Mouse (Mus musculus) Patski (cell line): ENCODE measurements around the gene Acsl4. TPM values are rescaled to one million over a fixed set of nuclear protein-coding genes. Genes with fewer than 3 reads are reported as not detected.

Source experiments
- ATAC-seq: fragments of 100-300 bp; one replicate; pipeline ENCODE4 v1.8.0; 2021
- CTCF ChIA-PET: fragments of 350-600 bp; sonication (Branson Sonifier 250); formaldehyde crosslinking; loops from one replicate; lab custom pipeline; 2022; ENCODE audit warnings: inconsistent platforms; lab: Charles Lee
- POLR2A ChIA-PET: fragments of 350-600 bp; sonication (Branson Sonifier 250); formaldehyde crosslinking; loops from one replicate; lab custom pipeline; 2022; ENCODE audit warnings: antibody characterized with exemption, inconsistent platforms; lab: Charles Lee
- DNase-seq: peaks from one replicate; pipeline ENCODE4 v3.0.0-alpha.2; 2011; ENCODE audit warnings: low read depth, low spot score
- H3K27me3 ChIP-seq: fragments of 371-371 bp; one replicate; pipeline ENCODE4 v1.5.1; 2021
- CTCF ChIP-seq: fragments of 100-300 bp; IDR thresholded peaks from one replicate; pipeline ENCODE4 v1.5.1; 2021
- in situ Hi-C: fragments of 300-500 bp; cut with MboI; formaldehyde crosslinking; loops from 3 replicates; pipeline ENCODE4 v1.11.1; 2018; ENCODE audit warnings: low pct_unique_long_range_greater_than_20kb, mixed read lengths
- polyA plus RNA-seq: library from polyadenylated mRNA; unstranded; gene quantifications from one replicate; pipeline ENCODE4 v1.2.3, GENCODE M21; 2021

The Acsl4 gene
- polyA plus RNA-seq, 1 experiment from 2014 or later = 96.2 TPM

GRCm38 (mm10) chrX:142389581-142390159 lies 665 bp downstream of the Acsl4 start:
- TF ChIP-seq CTCF = no peak
- ChIA-PET CTCF (interaction anchor here (1.1 to 2.0 kb wide), 2 partner anchors 15 to 18 kb away, joined by 3 to 6 read pairs; no protein-coding TSS in a partner anchor), POLR2A (interaction anchor here (1.2 to 1.5 kb wide), 2 partner anchors 10 to 92 kb away, joined by 3 to 4 read pairs; no protein-coding TSS in a partner anchor)
- DNase-seq (no peak), ATAC-seq (no peak)
- in situ Hi-C loops = loop anchor here (10.0 kb wide), 1 partner anchor 65 kb away; no protein-coding TSS in a partner anchor
- H3K27me3 ChIP-seq = peaks cover 21% of the 10 kb centered on the region

GRCm38 (mm10) chrX:142388141-142388540 lies 2.2 kb downstream of the Acsl4 start:
- H3K27me3 ChIP-seq = peaks cover 11% of the 10 kb centered on the region
- POLR2A ChIA-PET = no interaction called here
- DNase-seq = no peak
- in situ Hi-C loops = loop anchor here (10.0 kb wide), 1 partner anchor 63 kb away; no protein-coding TSS in a partner anchor
- TF ChIP-seq CTCF = no peak
- ATAC-seq = no peak
- CTCF ChIA-PET = interaction anchor here (1.0 to 1.8 kb wide), 3 partner anchors 15 to 139 kb away, joined by 3 to 4 read pairs (median 4); no protein-coding TSS in a partner anchor

- no peak for ATAC-seq
These were observed 2.7 kb downstream of the Acsl4 start for GRCm38 (mm10) chrX:142387634-142388033.

DNA sequence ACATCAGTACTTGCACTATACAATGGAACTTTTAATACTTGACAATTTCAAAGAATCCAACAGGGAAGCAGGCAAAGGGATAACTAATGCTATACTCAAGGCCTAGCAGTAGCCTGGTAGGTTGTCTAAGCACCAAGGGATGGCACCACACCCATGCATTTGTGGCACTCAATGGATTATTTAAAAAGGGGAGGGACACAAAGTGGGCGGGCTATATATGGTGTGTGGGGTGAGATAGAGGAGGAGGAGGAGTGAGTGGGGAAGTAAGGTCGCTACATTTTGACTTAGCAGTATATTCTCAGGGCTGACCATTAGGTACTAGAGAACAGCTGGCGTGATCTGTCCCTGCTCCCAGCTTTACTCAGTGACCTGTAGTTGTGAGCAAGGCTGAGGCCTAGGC lies 5.4 kb downstream of the Acsl4 start:
- TF ChIP-seq CTCF = no peak
- ATAC-seq (no peak), DNase-seq (no peak)
- POLR2A ChIA-PET = no interaction called here
- H3K27me3 ChIP-seq = peaks cover 11% of the 10 kb centered on the region
- in situ Hi-C loops = loop anchor here (10.0 kb wide), 1 partner anchor 60 kb away; no protein-coding TSS in a partner anchor
- CTCF ChIA-PET = no interaction called here

More at GRCm38 (mm10) chrX:142387634-142388033, 2.7 kb downstream of the Acsl4 start:
- POLR2A ChIA-PET = no interaction called here
- peaks cover 11% of the 10 kb centered on the region for H3K27me3 ChIP-seq
- CTCF ChIA-PET = interaction anchor here (1.0 to 1.8 kb wide), 2 partner anchors 15 to 139 kb away, joined by 3 to 4 read pairs; no protein-coding TSS in a partner anchor
- no peak for TF ChIP-seq CTCF
- in situ Hi-C loops = loop anchor here (10.0 kb wide), 1 partner anchor 63 kb away; no protein-coding TSS in a partner anchor
- no peak for DNase-seq

DNA sequence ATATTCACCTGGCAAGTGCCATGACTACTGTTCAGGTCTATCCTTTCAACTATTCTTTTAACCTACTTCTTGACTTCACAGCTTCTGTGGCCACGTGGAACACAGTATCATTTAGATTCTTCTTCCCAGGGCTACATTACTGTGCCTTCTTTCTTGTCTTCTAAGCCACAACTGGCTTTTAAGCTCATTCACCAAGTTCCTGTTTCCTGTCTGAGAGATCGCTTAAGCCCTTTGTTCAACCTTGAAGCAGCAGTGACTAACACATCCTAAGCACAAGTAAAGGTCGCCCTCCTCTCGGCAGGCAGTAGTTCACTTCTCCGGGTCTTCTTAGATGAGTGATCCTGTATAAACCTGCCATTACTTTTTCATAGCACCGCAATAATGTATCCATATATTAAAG lies 10.4 kb downstream of the Acsl4 start:
- no peak for TF ChIP-seq CTCF
- CTCF ChIA-PET = no interaction called here
- no peaks in the 10 kb centered on the region for H3K27me3 ChIP-seq
- DNase-seq (no peak), ATAC-seq (no peak)
- in situ Hi-C loops = loop anchor here (5.0 to 10.0 kb wide), 3 partner anchors 55 to 415 kb away; no protein-coding TSS in a partner anchor
- POLR2A ChIA-PET = no interaction called here

DNA sequence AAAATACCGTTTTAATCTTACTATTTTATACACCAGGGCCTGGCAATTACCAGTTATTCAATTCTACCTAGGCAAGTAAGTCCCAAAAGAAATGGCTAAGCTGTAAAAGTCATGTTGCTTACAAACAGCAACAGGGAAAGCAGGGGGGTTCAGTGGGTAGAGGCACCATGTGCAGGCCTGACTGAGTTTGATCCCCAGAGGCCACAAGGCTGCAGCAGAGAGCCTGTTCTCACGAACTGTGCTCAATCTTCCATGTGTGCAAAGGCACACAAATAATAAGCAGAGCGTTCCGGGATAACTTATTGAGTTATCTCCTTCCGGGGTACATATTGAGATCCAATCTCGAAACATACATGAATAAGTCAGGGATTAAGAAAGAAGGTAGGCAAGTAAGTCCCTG lies 12.3 kb downstream of the Acsl4 start:
- TF ChIP-seq CTCF = peak; percentile 49
- ChIA-PET POLR2A (no interaction called here), CTCF (interaction anchor here (0.9 to 1.1 kb wide), 3 partner anchors 9 to 162 kb away, joined by 3 read pairs; no protein-coding TSS in a partner anchor)
- H3K27me3 ChIP-seq = peaks cover 3% of the 10 kb centered on the region
- ATAC-seq (no peak), DNase-seq (no peak)
- in situ Hi-C loops = loop anchor here (5.0 to 10.0 kb wide), 2 partner anchors 139 to 417 kb away; no protein-coding TSS in a partner anchor

DNA sequence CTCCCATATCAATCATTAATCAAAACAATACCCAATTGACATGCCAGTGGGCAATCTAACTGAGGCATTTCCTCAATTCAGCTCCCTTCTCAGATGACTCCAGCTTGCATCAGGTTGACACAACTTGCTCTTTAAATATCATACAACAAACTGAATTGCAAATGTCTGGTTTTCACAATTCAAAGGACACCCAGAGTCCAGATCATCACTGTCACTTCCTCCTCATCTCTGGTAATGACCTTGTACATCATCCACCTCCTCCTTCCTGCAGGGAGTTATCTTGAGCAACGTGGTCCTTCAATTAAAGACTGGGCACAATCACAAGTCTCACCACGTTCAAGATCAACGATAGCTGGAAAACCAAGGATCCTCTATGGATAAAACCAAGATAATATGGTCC lies 13.0 kb downstream of the Acsl4 start:
- ChIA-PET POLR2A (interaction anchor here (0.9 kb wide), 1 partner anchor 149 kb away, joined by 5 read pairs; no protein-coding TSS in a partner anchor), CTCF (interaction anchor here (0.9 to 1.3 kb wide), 5 partner anchors 9 to 163 kb away, joined by 3 to 4 read pairs (median 3); no protein-coding TSS in a partner anchor)
- in situ Hi-C loops = loop anchor here (5.0 to 10.0 kb wide), 2 partner anchors 140 to 417 kb away; no protein-coding TSS in a partner anchor
- peaks cover 9% of the 10 kb centered on the region for H3K27me3 ChIP-seq
- TF ChIP-seq CTCF = no peak
- DNase-seq = no peak
- no peak for ATAC-seq

GRCm38 (mm10) chrX:142376747-142377146 lies 13.6 kb downstream of the Acsl4 start:
- ATAC-seq (no peak), DNase-seq (no peak)
- in situ Hi-C loops = loop anchor here (5.0 to 10.0 kb wide), 2 partner anchors 141 to 418 kb away; no protein-coding TSS in a partner anchor
- ChIA-PET POLR2A (interaction anchor here (0.9 kb wide), 1 partner anchor 150 kb away, joined by 5 read pairs; no protein-coding TSS in a partner anchor), CTCF (interaction anchor here (1.1 to 1.3 kb wide), 3 partner anchors 15 to 164 kb away, joined by 3 to 4 read pairs (median 3); no protein-coding TSS in a partner anchor)
- no peak for TF ChIP-seq CTCF
- peaks cover 9% of the 10 kb centered on the region for H3K27me3 ChIP-seq

GRCm38 (mm10) chrX:142375519-142375918 lies 14.8 kb downstream of the Acsl4 start:
- DNase-seq (no peak), ATAC-seq (no peak)
- in situ Hi-C loops = loop anchor here (5.0 to 10.0 kb wide), 2 partner anchors 142 to 419 kb away; no protein-coding TSS in a partner anchor
- peaks cover 9% of the 10 kb centered on the region for H3K27me3 ChIP-seq
- ChIA-PET CTCF (interaction anchor here (1.0 to 1.2 kb wide), 3 partner anchors 111 to 160 kb away, joined by 3 to 4 read pairs (median 3); no protein-coding TSS in a partner anchor), POLR2A (interaction anchor here (0.7 kb wide), 1 partner anchor 54 kb away, joined by 3 read pairs; no protein-coding TSS in a partner anchor)
- TF ChIP-seq CTCF = no peak

GRCm38 (mm10) chrX:142372393-142372792 lies 17.9 kb downstream of the Acsl4 start:
- in situ Hi-C loops = loop anchor here (10.0 kb wide), 1 partner anchor 422 kb away; no protein-coding TSS in a partner anchor
- CTCF ChIA-PET = interaction anchor here (0.8 to 3.3 kb wide), 13 partner anchors 8 to 168 kb away, joined by 3 to 30 read pairs (median 4); partner anchors contain the start of gene Acsl4

More at GRCm38 (mm10) chrX:142372393-142372792, 17.9 kb downstream of the Acsl4 start:
- peaks cover 9% of the 10 kb centered on the region for H3K27me3 ChIP-seq
- POLR2A ChIA-PET = no interaction called here
- peak; percentile 64 for TF ChIP-seq CTCF
- ATAC-seq = no peak
- DNase-seq = no peak
